Mouse (Mus musculus): Measurements from ENCODE around the gene E4f1. TPM values are rescaled to one million over a fixed set of nuclear protein-coding genes. Genes with fewer than 3 reads are reported as not detected.

Gene E4f1
- total RNA-seq, 2 experiments from 2014 or later = 11.0 to 12.4 TPM

GRCm38 (mm10) chr17:24485090-24485860, 15.2 kb upstream of the E4f1 start:
- intact Hi-C loops (cut with DNase I) = no loop called here
- DNase-seq = no peak

DNA sequence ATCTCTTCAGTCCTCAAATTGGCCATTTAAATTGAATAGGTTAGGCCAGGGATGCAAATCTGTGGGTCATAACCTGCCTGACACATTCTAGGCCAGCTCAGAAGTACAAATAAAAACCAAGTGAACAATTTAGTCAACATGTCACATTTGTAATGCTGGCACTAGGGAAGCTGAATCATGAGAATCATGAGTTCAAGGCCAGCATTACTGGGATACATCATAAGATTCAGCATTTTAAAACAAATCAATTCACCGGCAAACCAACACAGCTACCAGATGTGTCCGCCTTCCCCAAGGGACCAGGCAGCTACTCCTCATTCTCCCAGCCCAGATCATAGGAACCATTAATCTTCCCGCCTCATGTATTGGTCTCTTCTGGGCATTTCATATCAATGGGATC, 13.4 kb upstream of the E4f1 start:
- no peak for DNase-seq
- intact Hi-C loops (cut with DNase I) = no loop called here

DNA sequence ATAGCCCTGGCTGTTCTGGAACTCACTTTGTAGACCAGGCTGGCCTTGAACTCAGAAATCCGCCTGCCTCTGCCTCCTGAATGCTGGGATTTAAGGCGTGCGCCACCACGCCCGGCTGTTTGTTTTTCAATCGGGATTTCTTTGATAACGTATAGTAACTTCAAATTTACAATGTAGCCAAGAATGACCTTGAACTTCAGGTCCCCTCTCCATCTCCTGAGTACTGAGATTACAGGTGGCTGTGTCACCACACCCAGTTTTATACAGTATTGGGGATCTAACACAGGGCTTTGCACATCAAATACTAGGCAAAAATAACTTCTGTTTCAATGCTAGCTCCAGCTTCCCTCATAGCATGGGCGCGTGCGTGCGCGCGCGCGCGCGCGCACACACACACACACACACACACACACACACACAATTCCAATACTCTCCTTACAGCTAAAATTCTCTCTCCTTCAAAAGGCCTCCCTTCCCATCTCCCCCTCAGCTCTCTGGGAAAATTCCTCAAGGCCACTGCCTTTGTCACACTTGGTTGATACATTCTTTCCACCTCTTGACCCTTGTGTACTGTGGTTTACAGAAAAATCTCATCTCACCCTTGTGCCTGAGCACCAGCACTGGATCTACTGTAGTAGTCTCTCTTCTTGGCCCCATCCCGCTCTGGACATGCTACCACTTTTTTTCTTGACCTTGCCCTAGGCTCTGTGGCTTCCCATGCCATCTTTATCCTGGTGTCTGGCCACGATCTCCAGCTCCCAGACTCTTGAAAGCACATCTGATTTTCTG, 11.1 kb upstream of the E4f1 start:
- no peak for DNase-seq

DNA sequence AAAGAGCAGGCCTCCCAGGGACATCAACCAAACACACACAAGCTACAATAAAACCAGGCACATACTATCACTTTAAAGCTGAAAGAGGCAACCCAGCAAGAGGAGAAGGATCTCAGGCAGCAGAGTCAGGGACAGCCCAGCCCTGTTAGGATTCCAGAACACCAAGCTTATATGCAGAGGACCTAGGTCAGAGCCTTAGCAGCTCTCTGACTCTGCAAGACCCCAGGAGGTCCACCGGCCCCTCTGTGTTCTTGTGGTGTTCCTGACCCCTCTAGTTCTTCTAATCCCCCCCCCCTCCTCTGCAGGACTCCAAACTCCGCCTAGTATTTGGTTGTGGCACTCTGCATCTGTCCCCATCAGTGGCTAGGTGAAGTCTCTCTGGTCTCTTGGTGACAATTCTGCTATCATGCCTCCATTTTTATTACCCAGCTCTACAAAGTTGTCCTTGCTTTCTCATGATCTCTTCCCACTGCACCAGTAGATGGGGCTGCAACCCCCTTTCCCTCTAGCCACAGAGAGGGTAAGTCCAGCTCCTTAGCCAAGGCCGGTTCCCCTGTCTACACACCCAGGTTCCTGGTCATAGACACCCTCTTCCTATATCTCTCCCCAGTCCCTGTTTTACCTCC, 10.2 kb upstream of the E4f1 start:
- DNase-seq = no peak
- intact Hi-C loops (cut with DNase I) = loop anchor here (1.0 kb wide), 1 partner anchor 41 kb away; no protein-coding TSS in a partner anchor

More for the DNA sequence above, 11.1 kb upstream of the E4f1 start:
- intact Hi-C loops (cut with DNase I) = no loop called here

DNA sequence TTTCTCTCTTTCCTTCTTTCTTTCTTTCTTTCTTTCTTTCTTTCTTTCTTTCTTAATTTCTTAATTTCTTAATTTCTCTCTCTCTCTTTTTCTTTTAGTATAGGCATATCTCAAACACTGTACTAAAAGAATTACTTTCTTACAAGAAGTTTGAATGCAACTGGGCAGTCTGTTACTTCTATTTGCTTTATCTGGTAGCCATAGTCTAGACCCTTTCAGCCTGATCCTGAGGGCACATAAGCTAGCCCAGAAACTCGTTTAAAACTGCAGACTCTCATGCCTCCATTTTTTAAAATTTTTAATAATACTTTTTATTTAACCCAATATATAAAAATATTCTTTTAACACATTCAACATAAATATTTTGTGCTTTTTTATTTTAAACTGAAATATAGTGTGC, 9.3 kb upstream of the E4f1 start:
- no peak for DNase-seq
- intact Hi-C loops (cut with DNase I) = loop anchor here (5.0 kb wide), 1 partner anchor 188 kb away; the partner anchor contains the start of gene Zfp598

- peak; percentile 97 to 99 for DNase-seq
- intact Hi-C loops (cut with DNase I) = loop anchor here (5.0 kb wide), 1 partner anchor 188 kb away; the partner anchor contains the start of gene Zfp598
Observed at GRCm38 (mm10) chr17:24478663-24479380, 8.7 kb upstream of the E4f1 start, which contains the start of gene Mlst8. TSS of gene Mlst8 (minus strand) at chr17:24479078.

DNA sequence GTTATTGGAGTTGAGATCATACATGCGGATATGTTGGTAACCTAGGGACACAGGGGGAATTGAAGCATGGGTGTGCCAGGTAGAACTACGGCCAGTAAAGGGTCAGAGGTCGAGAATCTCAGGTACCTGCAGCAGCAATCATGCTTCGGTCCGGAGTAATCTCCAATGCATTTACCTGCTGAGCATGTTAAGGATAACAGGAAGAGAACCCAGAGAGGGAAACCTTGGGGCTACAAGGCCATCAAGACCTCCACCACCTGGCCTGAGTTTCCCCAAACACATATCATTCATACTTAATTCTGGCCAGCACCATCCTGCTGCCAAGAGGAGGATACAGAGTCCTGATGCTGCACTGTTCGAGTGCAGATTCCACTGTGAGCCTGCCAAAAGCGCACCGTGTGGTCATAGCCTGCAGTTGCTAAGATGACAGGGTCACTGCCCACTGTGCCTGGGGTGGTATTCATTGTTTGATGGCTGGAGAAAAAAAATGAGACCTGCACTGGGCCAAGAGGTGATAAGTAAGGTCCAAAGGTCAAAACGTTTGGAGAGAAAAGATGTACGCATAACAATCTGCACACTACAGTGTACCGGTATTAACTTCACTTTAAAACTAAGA, 8.0 kb upstream of the E4f1 start:
- intact Hi-C loops (cut with DNase I) = loop anchor here (5.0 kb wide), 1 partner anchor 189 kb away; the partner anchor contains the start of gene Zfp598
- no peak for DNase-seq

- DNase-seq = no peak
- intact Hi-C loops (cut with DNase I) = loop anchor here (5.0 kb wide), 1 partner anchor 190 kb away; the partner anchor contains the start of gene Zfp598
Observed at GRCm38 (mm10) chr17:24477053-24477984, 7.2 kb upstream of the E4f1 start.

GRCm38 (mm10) chr17:24476022-24476776, 6.1 kb upstream of the E4f1 start:
- intact Hi-C loops (cut with DNase I) = loop anchor here (5.0 kb wide), 1 partner anchor 191 kb away; the partner anchor contains the start of gene Zfp598
- DNase-seq = no peak

- intact Hi-C loops (cut with DNase I) = loop anchor here (5.0 kb wide), 1 partner anchor 192 kb away; the partner anchor contains the start of gene Zfp598
- DNase-seq = no peak
Observed at GRCm38 (mm10) chr17:24475586-24475985, 5.5 kb upstream of the E4f1 start.

DNA sequence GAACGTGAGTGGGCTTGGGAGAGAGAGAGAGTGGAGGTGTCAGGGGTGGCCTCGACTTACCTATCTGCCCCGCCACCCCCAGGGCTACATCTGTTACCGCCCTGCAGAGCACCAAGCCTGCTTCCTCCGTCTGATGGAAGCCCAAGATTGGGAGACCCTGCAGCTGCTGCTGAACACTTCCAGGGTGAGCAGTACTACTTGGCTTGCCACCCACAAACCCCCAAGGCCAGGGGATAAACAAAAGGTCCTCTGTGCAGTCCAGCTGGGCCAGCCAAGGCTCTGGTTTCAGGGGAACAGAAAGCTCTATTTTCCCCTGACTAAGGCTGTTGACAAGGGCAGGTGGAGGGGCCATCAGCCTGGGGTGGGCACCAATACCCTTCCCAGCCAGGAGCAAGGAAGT, 4.4 kb upstream of the E4f1 start:
- intact Hi-C loops (cut with DNase I) = no loop called here
- DNase-seq = no peak

GRCm38 (mm10) chr17:24473612-24474275, 3.6 kb upstream of the E4f1 start, which contains the start of gene Bricd5:
TSS of gene Bricd5 (plus strand) at chr17:24473884.
- no peak for DNase-seq
- intact Hi-C loops (cut with DNase I) = no loop called here

DNA sequence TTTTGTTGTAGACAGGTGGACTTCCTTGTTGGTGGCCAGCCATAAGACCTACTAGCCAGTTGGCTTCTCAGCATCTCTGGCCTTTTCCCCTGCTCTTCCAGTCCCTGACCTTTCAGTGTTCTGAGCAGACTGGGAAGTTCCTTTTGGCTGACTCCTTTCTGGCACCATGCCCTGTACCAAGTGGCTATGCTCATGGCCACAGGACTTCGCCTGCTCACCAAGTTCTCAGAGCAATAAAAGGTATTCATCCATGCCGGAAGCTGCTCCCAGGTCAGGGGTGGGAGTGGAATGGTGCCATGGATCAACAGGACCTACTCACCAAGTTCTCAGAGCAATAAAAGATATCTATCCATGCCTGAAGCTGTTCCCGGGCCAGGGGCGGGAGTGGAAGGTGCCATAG, 2.4 kb upstream of the E4f1 start:
- intact Hi-C loops (cut with DNase I) = no loop called here
- DNase-seq = peak; percentile 49 to 55

DNA sequence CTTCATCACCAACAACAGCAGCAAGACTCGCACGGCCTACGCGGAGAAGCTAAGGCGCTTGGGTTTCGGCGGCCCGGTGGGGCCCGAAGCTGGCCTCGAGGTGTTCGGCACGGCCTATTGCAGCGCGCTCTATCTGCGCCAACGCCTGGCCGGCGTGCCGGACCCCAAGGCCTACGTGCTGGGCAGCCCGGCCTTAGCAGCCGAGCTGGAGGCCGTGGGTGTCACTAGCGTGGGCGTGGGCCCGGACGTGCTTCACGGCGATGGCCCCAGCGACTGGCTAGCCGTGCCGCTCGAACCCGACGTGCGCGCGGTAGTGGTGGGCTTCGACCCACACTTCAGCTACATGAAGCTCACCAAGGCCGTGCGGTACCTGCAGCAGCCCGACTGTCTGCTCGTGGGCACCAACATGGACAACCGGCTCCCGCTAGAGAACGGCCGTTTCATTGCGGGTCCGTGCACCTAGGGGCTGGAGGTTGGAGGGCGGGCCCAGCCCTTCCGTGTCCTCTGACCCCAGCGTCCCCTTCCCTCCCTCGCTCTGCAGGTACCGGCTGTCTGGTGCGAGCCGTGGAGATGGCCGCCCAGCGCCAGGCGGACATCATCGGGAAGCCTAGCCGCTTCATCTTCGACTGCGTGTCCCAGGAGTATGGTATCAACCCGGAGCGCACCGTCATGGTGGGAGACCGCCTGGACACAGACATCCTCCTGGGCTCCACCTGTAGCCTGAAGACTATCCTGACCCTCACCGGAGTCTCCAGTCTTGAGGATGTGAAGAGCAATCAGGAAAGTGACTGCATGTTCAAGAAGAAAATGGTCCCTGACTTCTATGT, 801 bp upstream of the E4f1 start:
- intact Hi-C loops (cut with DNase I) = no loop called here
- DNase-seq = peak in 1 of 2 experiments; percentile 41

DNA sequence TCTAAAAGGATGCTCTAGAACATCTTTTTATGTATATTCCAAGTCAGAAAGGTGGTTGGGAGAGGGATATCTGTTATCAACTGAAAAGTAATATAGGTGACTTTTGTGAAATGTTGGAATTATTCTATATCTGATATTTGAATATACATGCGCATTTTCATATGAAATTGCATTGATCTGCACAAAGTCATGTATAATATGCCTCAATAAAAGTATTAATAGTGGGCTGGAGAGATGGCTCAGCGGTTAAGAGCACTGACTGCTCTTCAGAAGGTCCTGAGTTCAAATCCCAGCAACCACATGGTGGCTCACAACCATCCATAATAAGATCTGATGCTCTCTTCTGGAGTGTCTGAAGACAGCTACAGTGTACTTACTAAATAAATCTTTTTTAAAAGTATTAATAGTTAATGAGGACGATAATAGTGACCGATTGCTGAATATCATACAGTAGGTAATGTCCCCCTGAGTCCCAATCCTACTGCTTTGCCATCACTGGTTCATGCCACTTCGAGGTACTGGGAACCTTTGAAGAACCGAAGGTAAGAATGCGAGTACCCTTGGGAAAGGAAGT, 690 bp downstream of the E4f1 start:
- intact Hi-C loops (cut with DNase I) = no loop called here
- no peak for DNase-seq

DNA sequence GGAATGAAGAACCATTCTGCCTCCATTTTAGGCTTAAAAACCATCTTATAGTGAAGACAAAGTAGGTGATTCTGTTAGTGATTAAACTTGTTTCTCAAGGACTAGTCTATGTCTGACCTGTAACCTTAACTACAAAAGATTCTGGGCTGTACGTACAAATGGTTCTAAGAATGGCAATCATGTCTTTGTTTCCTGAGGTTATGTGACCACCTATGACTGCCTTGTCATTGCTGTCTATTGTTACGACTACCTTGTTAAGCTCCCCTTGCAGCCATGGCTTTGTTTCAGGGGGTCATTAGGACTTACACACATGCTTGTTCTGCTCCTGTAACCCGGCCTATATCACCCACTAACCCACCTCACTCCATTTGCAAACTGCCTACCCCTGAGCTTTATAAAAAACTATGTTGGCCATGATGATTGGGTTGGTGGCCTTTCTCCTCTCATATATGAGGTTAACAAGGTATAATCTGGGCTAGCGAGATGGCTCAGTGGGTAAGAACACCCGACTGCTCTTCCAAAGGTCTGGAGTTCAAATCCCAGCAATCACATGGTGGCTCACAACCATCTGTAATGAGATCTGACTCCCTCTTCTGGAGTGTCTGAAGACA, 1.4 kb downstream of the E4f1 start:
- no peak for DNase-seq
- intact Hi-C loops (cut with DNase I) = no loop called here
